Mouse (Mus musculus) lung, embryonic 16.5 days (tissue): ENCODE data around the gene Sdf4. TPM values are rescaled to one million over a fixed set of nuclear protein-coding genes. Genes with fewer than 3 reads are reported as not detected.
A peak's percentile ranks its signal among the peaks of the same experiment; 100 is the strongest.

Experiments used
- ATAC-seq: fragments of 200-750 bp; cut with Nextera tagmentation; 2 replicates; pipeline ENCODE4 v1.8.0; 2017; ENCODE audit warnings: low read depth, mild to moderate bottlenecking, moderate library complexity
- H3K27ac ChIP-seq: fragments of 300-500 bp; sonication (generic); 2 replicates; pipeline ENCODE4 v1.5.1; 2014; ENCODE audit warnings: mild to moderate bottlenecking, control low read depth, low read length
- H3K27me3 ChIP-seq: fragments of 300-500 bp; sonication (generic); 2 replicates; pipeline ENCODE4 v1.6.1; 2014; ENCODE audit warnings: low read depth, low read length, mixed read lengths; ENCODE audit not compliant: control insufficient read depth, insufficient read depth
- H3K36me3 ChIP-seq: fragments of 300-500 bp; sonication (generic); 2 replicates; pipeline ENCODE4 v1.6.1; 2014; ENCODE audit warnings: low read length; ENCODE audit not compliant: control insufficient read depth, insufficient read depth
- H3K4me1 ChIP-seq: fragments of 300-500 bp; sonication (generic); replicated peaks from 2 replicates; pipeline ENCODE4 v1.6.1; 2014; ENCODE audit warnings: low read length, mixed read lengths; ENCODE audit not compliant: control insufficient read depth, insufficient read depth
- H3K4me2 ChIP-seq: fragments of 300-500 bp; sonication (generic); 2 replicates; pipeline ENCODE4 v1.6.1; 2014; ENCODE audit warnings: low read depth, low read length, control low read depth
- H3K4me3 ChIP-seq: fragments of 300-500 bp; sonication (generic); 2 replicates; pipeline ENCODE4 v1.5.1; 2014; ENCODE audit warnings: mild to moderate bottlenecking, low read length, control low read depth
- H3K9ac ChIP-seq: fragments of 300-500 bp; sonication (generic); 2 replicates; pipeline ENCODE4 v1.6.1; 2014; ENCODE audit warnings: low read length, control low read depth
- H3K9me3 ChIP-seq: fragments of 300-500 bp; sonication (generic); 2 replicates; pipeline ENCODE4 v1.6.1; 2016; ENCODE audit warnings: low read length; ENCODE audit not compliant: control insufficient read depth
- WGBS: fragments of 180-500 bp; shearing (Covaris S2); extraction: QIAGEN DNeasy Blood & Tissue Kit; methylation state at CpG from one replicate; pipeline ENCODE4 v1.1.7; 2014; 5-methylcytosine and 5-hydroxymethylcytosine counted together
- polyA plus RNA-seq: library from polyadenylated mRNA; unstranded; fragments of >200 nt; fragmentation: Nextera tagmentation; extraction: Ambion mirVana; gene quantifications from 2 replicates; pipeline ENCODE4 v1.2.1, GENCODE M21; 2015

The Sdf4 gene
- polyA plus RNA-seq, 1 experiment from 2014 or later, result 156 TPM

- Histone ChIP-seq H3K27me3 (no peaks in the 10 kb centered on the region), H3K9me3 (no peaks in the 10 kb centered on the region), H3K27ac (no peak overlapping the region), H3K4me1 (peaks cover 11% of the 10 kb centered on the region), H3K36me3 (no peaks in the 10 kb centered on the region), H3K9ac (no peak overlapping the region), H3K4me3 (no peak overlapping the region), H3K4me2 (no peak overlapping the region)
- 45% methylated on average over 9 of the region's 9 CpGs for WGBS
- no peak for ATAC-seq
Measured at GRCm38 (mm10) chr4:156021942-156022419, 29.3 kb downstream of the Sdf4 start.

GRCm38 (mm10) chr4:156023520-156023919, 30.8 kb downstream of the Sdf4 start:
- no peak overlapping the region for H3K4me3 ChIP-seq
- no peaks in the 10 kb centered on the region for H3K27me3 ChIP-seq
- no peak for ATAC-seq
- peaks cover 11% of the 10 kb centered on the region for H3K4me1 ChIP-seq
- no peak overlapping the region for H3K27ac ChIP-seq
- H3K9me3 ChIP-seq, result no peaks in the 10 kb centered on the region
- H3K36me3 ChIP-seq, result no peaks in the 10 kb centered on the region
- WGBS, result 58% methylated on average over 9 of the region's 9 CpGs
- no peak overlapping the region for H3K4me2 ChIP-seq
- H3K9ac ChIP-seq, result no peak overlapping the region

- no peak overlapping the region for H3K4me3 ChIP-seq
- 88% methylated on average over 7 of the region's 7 CpGs for WGBS
- H3K9me3 ChIP-seq, result no peaks in the 10 kb centered on the region
- no peak overlapping the region for H3K9ac ChIP-seq
- H3K36me3 ChIP-seq, result no peaks in the 10 kb centered on the region
- no peak for ATAC-seq
- H3K4me1 ChIP-seq, result peaks cover 11% of the 10 kb centered on the region
- no peaks in the 10 kb centered on the region for H3K27me3 ChIP-seq
- no peak overlapping the region for H3K27ac ChIP-seq
- no peak overlapping the region for H3K4me2 ChIP-seq
Measured at GRCm38 (mm10) chr4:156024184-156024583, 31.5 kb downstream of the Sdf4 start.

- WGBS, result 6% methylated on average over 4 of the region's 4 CpGs
Measured at GRCm38 (mm10) chr4:156026013-156026412, 33.3 kb downstream of the Sdf4 start, which contains the start of gene Tnfrsf18. Gene Tnfrsf18 (plus strand): TSS chr4:156026164.

GRCm38 (mm10) chr4:156028580-156028979, 35.9 kb downstream of the Sdf4 start:
- Histone ChIP-seq H3K36me3 (peaks cover 3% of the 10 kb centered on the region; the same call in 1 of the 2 replicates), H3K4me1 (peaks cover 27% of the 10 kb centered on the region), H3K4me3 (no peak overlapping the region), H3K4me2 (no peak overlapping the region), H3K9me3 (no peaks in the 10 kb centered on the region), H3K27ac (no peak overlapping the region), H3K9ac (no peak overlapping the region), H3K27me3 (no peaks in the 10 kb centered on the region)
- ATAC-seq, result no peak
- WGBS, result 89% methylated on average over 7 of the region's 7 CpGs

More at GRCm38 (mm10) chr4:156026013-156026412, 33.3 kb downstream of the Sdf4 start, which contains the start of gene Tnfrsf18:
- Histone ChIP-seq H3K9me3 (no peaks in the 10 kb centered on the region), H3K27me3 (no peaks in the 10 kb centered on the region), H3K4me3 (no peak within 1 kb of the TSS), H3K36me3 (peaks cover 3% of the 10 kb centered on the region; the same call in 1 of the 2 replicates), H3K27ac (peak within 1 kb of the TSS; percentile 36), H3K9ac (peak within 1 kb of the TSS; percentile 49), H3K4me1 (peaks cover 19% of the 10 kb centered on the region), H3K4me2 (no peak within 1 kb of the TSS; the same call in 1 of the 2 replicates)
- ATAC-seq, result peak; percentile 56

GRCm38 (mm10) chr4:156030651-156031118, 38.0 kb downstream of the Sdf4 start:
- WGBS, result 38% methylated on average over 9 of the region's 9 CpGs

GRCm38 (mm10) chr4:156031255-156031592, 38.6 kb downstream of the Sdf4 start:
- ATAC-seq, result peak; percentile 39
- peak overlapping the region; percentile 60 for H3K4me3 ChIP-seq
- 3% methylated on average over 7 of the region's 7 CpGs for WGBS

More at GRCm38 (mm10) chr4:156030651-156031118, 38.0 kb downstream of the Sdf4 start:
- Histone ChIP-seq H3K9me3 (no peaks in the 10 kb centered on the region), H3K4me3 (peak overlapping the region; percentile 60), H3K4me2 (peak overlapping the region; percentile 82), H3K27ac (peak overlapping the region; percentile 94; the same call in 1 of the 2 replicates), H3K9ac (peak overlapping the region; percentile 78), H3K27me3 (peaks cover 6% of the 10 kb centered on the region; the same call in 1 of the 2 replicates), H3K4me1 (peaks cover 25% of the 10 kb centered on the region), H3K36me3 (peaks cover 3% of the 10 kb centered on the region; the same call in 1 of the 2 replicates)
- peak; percentile 1; the same call in 1 of the 2 replicates for ATAC-seq

GRCm38 (mm10) chr4:156031593-156032391, 39.1 kb downstream of the Sdf4 start:
- Histone ChIP-seq H3K36me3 (peaks cover 3% of the 10 kb centered on the region; the same call in 1 of the 2 replicates), H3K9ac (peak overlapping the region; percentile 78), H3K27ac (peak overlapping the region; percentile 94), H3K4me3 (peak overlapping the region; percentile 60), H3K9me3 (no peaks in the 10 kb centered on the region), H3K27me3 (peaks cover 12% of the 10 kb centered on the region), H3K4me1 (peaks cover 16% of the 10 kb centered on the region), H3K4me2 (peak overlapping the region; percentile 82)
- peak; percentile 94 for ATAC-seq
- WGBS, result under 1% methylated on average over 24 of the region's 24 CpGs

More at GRCm38 (mm10) chr4:156031255-156031592, 38.6 kb downstream of the Sdf4 start:
- H3K4me2 ChIP-seq, result peak overlapping the region; percentile 82
- H3K4me1 ChIP-seq, result peaks cover 19% of the 10 kb centered on the region
- peaks cover 3% of the 10 kb centered on the region; the same call in 1 of the 2 replicates for H3K36me3 ChIP-seq
- H3K27me3 ChIP-seq, result peaks cover 11% of the 10 kb centered on the region
- H3K27ac ChIP-seq, result peak overlapping the region; percentile 94
- peak overlapping the region; percentile 78 for H3K9ac ChIP-seq
- H3K9me3 ChIP-seq, result no peaks in the 10 kb centered on the region

- ATAC-seq, result no peak
Measured at GRCm38 (mm10) chr4:156032856-156033255, 40.2 kb downstream of the Sdf4 start.

More at GRCm38 (mm10) chr4:156032856-156033255, 40.2 kb downstream of the Sdf4 start:
- H3K4me3 ChIP-seq, result no peak overlapping the region
- H3K27ac ChIP-seq, result peak overlapping the region; percentile 94; the same call in 1 of the 2 replicates
- H3K4me2 ChIP-seq, result no peak overlapping the region
- H3K9ac ChIP-seq, result no peak overlapping the region
- H3K36me3 ChIP-seq, result peaks cover 3% of the 10 kb centered on the region; the same call in 1 of the 2 replicates
- H3K27me3 ChIP-seq, result peaks cover 12% of the 10 kb centered on the region
- peaks cover 16% of the 10 kb centered on the region for H3K4me1 ChIP-seq
- no peaks in the 10 kb centered on the region for H3K9me3 ChIP-seq
- WGBS, result 78% methylated on average over 4 of the region's 4 CpGs
